Mouse (Mus musculus): ENCODE results near the gene Pla2g4b. TPM values are rescaled to one million over a fixed set of nuclear protein-coding genes. Genes with fewer than 3 reads are reported as not detected.

Pla2g4b gene
- polyA plus RNA-seq, 1 experiment: 3.3 TPM

DNA sequence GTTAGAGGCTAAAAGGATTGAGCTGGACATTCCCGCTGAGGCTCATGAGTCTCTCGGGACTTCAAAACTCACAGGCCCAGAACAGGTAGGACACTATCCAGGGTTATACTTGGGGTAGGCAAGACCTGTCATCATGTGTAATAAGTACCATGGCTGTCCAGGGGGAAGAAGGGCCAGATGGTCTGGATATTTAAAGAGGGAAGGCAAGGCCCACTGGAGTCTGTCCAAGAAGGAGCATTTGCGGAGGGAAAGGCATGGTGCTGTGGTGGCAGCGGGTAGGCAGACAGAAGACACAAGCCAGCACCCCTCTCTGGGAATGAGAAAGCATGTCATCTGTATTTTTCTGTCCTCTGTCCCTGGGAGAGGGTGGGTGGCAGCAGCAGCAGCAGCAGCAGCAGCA, 40.9 kb downstream of the Pla2g4b start:
- no peak for TF ChIP-seq POLR2A (IDR thresholded peaks at IDR 0.05; ENCODE audit: borderline replicate concordance, control insufficient read depth, low read depth, low read length)
- no peak for TF ChIP-seq CTCF (IDR thresholded peaks at IDR 0.05; ENCODE audit: control insufficient read depth, insufficient read depth, low read length)
- no peak overlapping the region for H3K4me3 ChIP-seq (replicated peaks; ENCODE audit: control insufficient read depth, low read depth, low read length)
- H3K27ac ChIP-seq (ENCODE audit: control insufficient read depth, insufficient read depth, low read depth, low read length, poor library complexity): no peak overlapping the region
- no peaks in the 10 kb centered on the region for H3K4me1 ChIP-seq (ENCODE audit: control insufficient read depth, insufficient read depth, low read length)
- WGBS: 94% methylated on average over 4 of the region's 4 CpGs

DNA sequence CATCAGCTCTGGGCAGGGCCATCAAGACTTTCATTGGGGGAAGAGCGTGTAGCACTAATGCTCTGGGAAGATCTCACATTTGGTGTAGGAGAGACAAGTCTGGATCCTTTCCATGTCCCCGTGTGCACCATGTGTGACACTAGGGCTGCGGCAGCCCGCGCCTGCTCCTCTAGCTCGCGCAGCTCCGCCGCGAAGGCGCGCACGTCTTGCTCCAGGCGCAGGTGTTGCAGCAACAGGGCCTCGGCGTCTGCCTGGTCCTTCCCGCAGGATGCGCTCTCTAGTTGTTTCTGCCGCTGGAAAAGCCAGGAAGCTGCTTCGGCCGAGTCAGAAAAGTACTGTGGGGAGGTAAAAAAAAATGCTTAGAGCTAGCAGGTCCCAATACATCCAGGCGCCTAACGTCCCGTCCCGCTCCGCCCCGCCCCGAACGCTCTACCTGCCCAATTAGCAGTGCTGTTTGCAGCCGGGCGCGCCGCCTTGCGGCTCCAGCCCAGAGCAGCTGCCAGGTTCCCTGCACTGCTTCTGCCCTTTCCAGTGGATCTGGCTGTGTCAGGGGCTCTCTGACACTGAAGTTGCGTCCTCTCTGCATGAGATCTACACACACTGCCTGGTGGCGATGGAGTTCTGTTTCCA, 43.0 kb downstream of the Pla2g4b start:
- Histone ChIP-seq H3K4me1 (ENCODE audit: control insufficient read depth, insufficient read depth, low read length) (no peaks in the 10 kb centered on the region), H3K4me3 (replicated peaks; ENCODE audit: control insufficient read depth, low read depth, low read length) (no peak overlapping the region), H3K27ac (ENCODE audit: control insufficient read depth, insufficient read depth, low read depth, low read length, poor library complexity) (no peak overlapping the region)
- 3% methylated on average over 36 of the region's 36 CpGs for WGBS
- TF ChIP-seq POLR2A (IDR thresholded peaks at IDR 0.05; ENCODE audit: borderline replicate concordance, control insufficient read depth, low read depth, low read length): no peak
- TF ChIP-seq CTCF (IDR thresholded peaks at IDR 0.05; ENCODE audit: control insufficient read depth, insufficient read depth, low read length): peak; percentile 24; the same call in 1 of the 2 replicates

DNA sequence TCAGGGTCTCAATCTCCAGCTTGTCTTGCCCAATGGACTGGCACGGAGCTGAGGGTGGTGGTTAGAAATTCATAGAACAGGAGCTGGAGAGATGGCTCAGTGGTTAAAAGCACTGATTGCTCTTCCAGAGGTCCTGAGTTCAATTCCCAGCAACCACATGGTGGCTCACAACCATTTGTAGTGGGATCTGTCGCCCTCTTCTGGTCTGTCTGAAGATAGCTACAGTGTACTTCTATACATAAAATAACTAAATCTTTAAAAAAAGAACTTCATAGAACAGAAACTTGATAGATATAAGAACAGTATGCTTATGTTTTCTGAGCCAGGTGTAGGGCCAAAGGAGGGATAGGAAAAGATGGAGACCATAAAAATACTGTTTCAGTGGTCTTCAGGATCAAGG, 49.2 kb downstream of the Pla2g4b start:
- H3K4me3 ChIP-seq (replicated peaks; ENCODE audit: control insufficient read depth, low read depth, low read length): no peak overlapping the region
- H3K4me1 ChIP-seq (ENCODE audit: control insufficient read depth, insufficient read depth, low read length): no peaks in the 10 kb centered on the region
- no peak overlapping the region for H3K27ac ChIP-seq (ENCODE audit: control insufficient read depth, insufficient read depth, low read depth, low read length, poor library complexity)
- no peak for TF ChIP-seq POLR2A (IDR thresholded peaks at IDR 0.05; ENCODE audit: borderline replicate concordance, control insufficient read depth, low read depth, low read length)
- TF ChIP-seq CTCF (IDR thresholded peaks at IDR 0.05; ENCODE audit: control insufficient read depth, insufficient read depth, low read length): no peak
- 76% methylated on average over 2 of the region's 2 CpGs for WGBS

DNA sequence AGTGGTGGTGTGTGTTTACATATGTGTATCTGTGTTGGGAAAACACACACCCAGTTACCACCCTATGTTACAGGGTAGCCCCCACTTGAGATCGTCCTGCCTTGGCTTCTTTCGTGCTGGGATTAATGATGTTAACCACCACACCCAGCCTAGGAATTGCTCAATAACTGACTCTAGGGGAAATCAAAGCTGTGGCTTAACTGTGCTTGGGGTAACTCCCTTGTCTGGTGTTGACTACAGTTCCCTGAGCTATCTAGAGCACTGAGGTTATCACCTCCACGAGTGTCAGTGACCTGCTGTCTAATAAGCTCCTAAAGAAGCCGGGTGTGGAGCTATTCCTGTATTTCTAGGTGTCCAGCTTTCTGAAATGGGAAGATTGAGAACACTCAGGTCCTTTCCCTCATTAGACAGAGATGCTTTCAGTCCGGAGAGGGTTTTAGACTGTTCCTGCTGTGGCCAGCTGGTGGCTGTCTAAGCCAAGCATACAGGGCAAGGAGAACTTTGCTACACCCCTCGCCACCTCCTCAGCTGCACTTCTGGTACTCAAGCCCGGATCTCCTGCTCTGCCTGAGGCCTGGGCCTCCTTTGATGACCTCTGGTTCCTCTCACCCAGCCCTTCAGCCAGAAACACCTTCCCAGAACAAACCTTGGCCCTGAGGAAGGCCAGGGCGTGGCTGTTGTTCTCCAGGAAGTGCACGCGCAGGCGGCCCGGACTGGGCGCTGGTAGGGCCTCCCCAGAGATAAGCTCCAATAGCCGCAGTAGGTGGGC, 51.6 kb downstream of the Pla2g4b start:
- peak; percentile 65 for TF ChIP-seq CTCF (IDR thresholded peaks at IDR 0.05; ENCODE audit: control insufficient read depth, insufficient read depth, low read length)
- TF ChIP-seq POLR2A (IDR thresholded peaks at IDR 0.05; ENCODE audit: borderline replicate concordance, control insufficient read depth, low read depth, low read length): 0 out of 2 replicates have a peak, but pooled peaks have one; percentile 16
- Histone ChIP-seq H3K4me1 (ENCODE audit: control insufficient read depth, insufficient read depth, low read length) (no peaks in the 10 kb centered on the region), H3K27ac (ENCODE audit: control insufficient read depth, insufficient read depth, low read depth, low read length, poor library complexity) (peak overlapping the region; percentile 21; the same call in 1 of the 2 replicates), H3K4me3 (replicated peaks; ENCODE audit: control insufficient read depth, low read depth, low read length) (no peak overlapping the region)
- WGBS: 53% methylated on average over 14 of the region's 14 CpGs

DNA sequence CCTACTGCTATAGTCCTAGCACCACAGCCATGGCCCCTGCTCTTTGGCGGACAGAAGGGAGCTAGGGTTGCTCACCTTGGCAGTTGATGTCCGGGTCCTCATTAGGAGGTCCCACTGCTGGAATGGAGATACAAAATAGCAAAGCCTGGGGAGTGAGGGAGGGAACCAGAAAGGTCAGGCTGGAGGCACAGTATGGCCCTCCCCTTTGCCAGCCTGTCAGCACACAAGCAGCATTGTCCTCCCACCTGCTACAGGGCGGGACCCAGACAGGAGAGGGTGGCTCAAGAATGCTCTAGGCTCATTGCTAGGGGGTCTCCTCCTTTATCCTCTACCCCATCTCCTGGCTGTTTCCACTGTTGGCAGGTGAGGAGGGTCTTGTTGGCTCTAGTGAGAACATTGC, 52.8 kb downstream of the Pla2g4b start:
- 91% methylated on average over 3 of the region's 3 CpGs for WGBS
- TF ChIP-seq CTCF (IDR thresholded peaks at IDR 0.05; ENCODE audit: control insufficient read depth, insufficient read depth, low read length): no peak
- TF ChIP-seq POLR2A (IDR thresholded peaks at IDR 0.05; ENCODE audit: borderline replicate concordance, control insufficient read depth, low read depth, low read length): no peak
- no peaks in the 10 kb centered on the region for H3K4me1 ChIP-seq (ENCODE audit: control insufficient read depth, insufficient read depth, low read length)
- H3K4me3 ChIP-seq (replicated peaks; ENCODE audit: control insufficient read depth, low read depth, low read length): no peak overlapping the region
- H3K27ac ChIP-seq (ENCODE audit: control insufficient read depth, insufficient read depth, low read depth, low read length, poor library complexity): no peak overlapping the region

DNA sequence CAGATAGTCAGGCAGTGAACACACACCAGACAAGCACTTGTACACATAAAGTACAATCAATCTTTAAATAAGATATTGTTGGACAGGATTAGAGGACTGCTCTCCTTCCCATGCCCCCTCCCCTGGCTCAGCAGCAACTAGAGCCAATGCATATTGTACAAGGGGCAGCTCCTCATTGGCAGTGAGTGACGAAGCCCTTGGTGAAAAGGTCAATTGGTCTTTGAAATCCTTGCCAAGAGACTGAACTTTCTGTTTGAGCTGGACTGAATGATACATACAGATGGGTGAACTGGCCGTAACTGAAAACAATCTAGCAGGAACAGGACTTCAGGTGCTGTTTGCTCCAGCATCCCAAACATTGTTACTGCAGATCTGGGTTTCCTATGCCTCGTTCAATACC, 54.2 kb downstream of the Pla2g4b start:
- no peak overlapping the region for H3K27ac ChIP-seq (ENCODE audit: control insufficient read depth, insufficient read depth, low read depth, low read length, poor library complexity)
- H3K4me1 ChIP-seq (ENCODE audit: control insufficient read depth, insufficient read depth, low read length): no peaks in the 10 kb centered on the region
- 81% methylated on average over 3 of the region's 3 CpGs for WGBS
- TF ChIP-seq POLR2A (IDR thresholded peaks at IDR 0.05; ENCODE audit: borderline replicate concordance, control insufficient read depth, low read depth, low read length) (no peak), CTCF (IDR thresholded peaks at IDR 0.05; ENCODE audit: control insufficient read depth, insufficient read depth, low read length) (no peak)
- H3K4me3 ChIP-seq (replicated peaks; ENCODE audit: control insufficient read depth, low read depth, low read length): no peak overlapping the region

DNA sequence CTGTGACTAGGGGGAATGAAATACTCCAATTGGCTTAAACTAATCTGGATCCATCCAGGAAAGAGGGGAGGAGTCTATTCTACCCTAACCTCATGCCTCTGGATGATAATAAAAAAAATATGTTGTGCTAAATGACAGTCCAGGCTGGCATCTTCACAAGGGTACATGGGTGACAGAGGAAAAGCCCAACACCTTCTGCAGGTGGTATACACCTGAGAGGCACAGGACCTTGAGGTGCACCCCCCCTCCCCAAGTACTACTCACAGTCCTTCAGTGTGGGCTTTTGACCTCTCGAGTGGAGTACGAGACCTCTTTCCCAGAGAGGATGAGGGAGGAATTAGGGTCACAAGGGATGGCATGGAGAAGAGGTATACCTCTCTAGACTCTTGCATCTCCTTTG, 54.7 kb downstream of the Pla2g4b start:
- Histone ChIP-seq H3K27ac (ENCODE audit: control insufficient read depth, insufficient read depth, low read depth, low read length, poor library complexity) (no peak overlapping the region), H3K4me3 (replicated peaks; ENCODE audit: control insufficient read depth, low read depth, low read length) (no peak overlapping the region), H3K4me1 (ENCODE audit: control insufficient read depth, insufficient read depth, low read length) (no peaks in the 10 kb centered on the region)
- WGBS: 88% methylated on average over 2 of the region's 2 CpGs
- TF ChIP-seq CTCF (IDR thresholded peaks at IDR 0.05; ENCODE audit: control insufficient read depth, insufficient read depth, low read length) (no peak), POLR2A (IDR thresholded peaks at IDR 0.05; ENCODE audit: borderline replicate concordance, control insufficient read depth, low read depth, low read length) (no peak)

DNA sequence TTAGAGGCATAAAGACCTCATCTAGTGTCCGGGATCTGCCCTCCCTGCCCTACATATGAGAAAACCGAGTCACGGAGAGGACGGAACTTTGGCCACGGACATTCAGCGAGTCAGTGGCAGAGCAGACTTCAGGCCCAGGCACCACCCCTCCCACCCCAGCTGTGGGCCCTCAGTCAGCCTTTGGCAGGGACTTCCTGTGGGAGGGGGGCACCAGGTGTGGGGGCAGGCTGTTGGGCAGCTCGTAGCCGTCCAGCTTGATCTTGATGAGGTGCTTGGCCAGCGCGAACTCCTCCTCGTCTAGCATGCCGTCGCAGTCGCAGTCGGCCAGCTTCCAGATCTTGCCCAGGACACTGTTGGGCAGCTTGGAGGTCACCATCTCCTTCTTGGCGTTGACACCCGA, 57.8 kb downstream of the Pla2g4b start:
- WGBS: 91% methylated on average over 17 of the region's 17 CpGs
- no peak for TF ChIP-seq CTCF (IDR thresholded peaks at IDR 0.05; ENCODE audit: control insufficient read depth, insufficient read depth, low read length)
- no peak for TF ChIP-seq POLR2A (IDR thresholded peaks at IDR 0.05; ENCODE audit: borderline replicate concordance, control insufficient read depth, low read depth, low read length)
- no peak overlapping the region for H3K4me3 ChIP-seq (replicated peaks; ENCODE audit: control insufficient read depth, low read depth, low read length)
- no peaks in the 10 kb centered on the region for H3K4me1 ChIP-seq (ENCODE audit: control insufficient read depth, insufficient read depth, low read length)
- no peak overlapping the region for H3K27ac ChIP-seq (ENCODE audit: control insufficient read depth, insufficient read depth, low read depth, low read length, poor library complexity)

Other genes with a start within 250 kb of the Pla2g4b start
- 5.9 and 12.6 TPM in 2 replicates for gene Rpap1, start 245.9 kb upstream of the Pla2g4b start, polyA plus RNA-seq (2011; ENCODE audit: insufficient read depth, insufficient read length, low replicate concordance, missing spikeins)
- gene Tyro3, start 235.7 kb upstream of the Pla2g4b start, polyA plus RNA-seq (2011; ENCODE audit: insufficient read depth, insufficient read length, low replicate concordance, missing spikeins): 0.75 and 4.2 TPM in 2 replicates
- gene Mga, start 136.2 kb upstream of the Pla2g4b start, polyA plus RNA-seq (2011; ENCODE audit: insufficient read depth, insufficient read length, low replicate concordance, missing spikeins): 11.3 and 22.1 TPM in 2 replicates
- gene Mapkbp1, start 60.7 kb upstream of the Pla2g4b start, polyA plus RNA-seq (2011; ENCODE audit: insufficient read depth, insufficient read length, low replicate concordance, missing spikeins): 2.1 and 6.6 TPM in 2 replicates
- gene Jmjd7, start 5.9 kb upstream of the Pla2g4b start, polyA plus RNA-seq (2011; ENCODE audit: insufficient read depth, insufficient read length, low replicate concordance, missing spikeins): 4.7 and 13.0 TPM in 2 replicates
- gene Gm28042, start 5.9 kb upstream of the Pla2g4b start, polyA plus RNA-seq (2011; ENCODE audit: insufficient read depth, insufficient read length, low replicate concordance, missing spikeins): 0.70 and 1.5 TPM in 2 replicates
- gene Ehd4, start 121.2 kb downstream of the Pla2g4b start, polyA plus RNA-seq (2011; ENCODE audit: insufficient read depth, insufficient read length, low replicate concordance, missing spikeins): 15.4 and 23.7 TPM in 2 replicates
- gene Pla2g4e, start 211.9 kb downstream of the Pla2g4b start, polyA plus RNA-seq (2011; ENCODE audit: insufficient read depth, insufficient read length, low replicate concordance, missing spikeins): not detected in 2 replicates

All from bone marrow, adult 2 months (tissue).